Mouse (Mus musculus) brain, adult 2 months (tissue): ENCODE results near the gene AC140267.1.

Source experiments
- DNase-seq: peaks from one replicate; pipeline ENCODE4 v3.0.0; 2011; ENCODE audit warnings: low read depth, low spot score

AC140267.1 gene

DNA sequence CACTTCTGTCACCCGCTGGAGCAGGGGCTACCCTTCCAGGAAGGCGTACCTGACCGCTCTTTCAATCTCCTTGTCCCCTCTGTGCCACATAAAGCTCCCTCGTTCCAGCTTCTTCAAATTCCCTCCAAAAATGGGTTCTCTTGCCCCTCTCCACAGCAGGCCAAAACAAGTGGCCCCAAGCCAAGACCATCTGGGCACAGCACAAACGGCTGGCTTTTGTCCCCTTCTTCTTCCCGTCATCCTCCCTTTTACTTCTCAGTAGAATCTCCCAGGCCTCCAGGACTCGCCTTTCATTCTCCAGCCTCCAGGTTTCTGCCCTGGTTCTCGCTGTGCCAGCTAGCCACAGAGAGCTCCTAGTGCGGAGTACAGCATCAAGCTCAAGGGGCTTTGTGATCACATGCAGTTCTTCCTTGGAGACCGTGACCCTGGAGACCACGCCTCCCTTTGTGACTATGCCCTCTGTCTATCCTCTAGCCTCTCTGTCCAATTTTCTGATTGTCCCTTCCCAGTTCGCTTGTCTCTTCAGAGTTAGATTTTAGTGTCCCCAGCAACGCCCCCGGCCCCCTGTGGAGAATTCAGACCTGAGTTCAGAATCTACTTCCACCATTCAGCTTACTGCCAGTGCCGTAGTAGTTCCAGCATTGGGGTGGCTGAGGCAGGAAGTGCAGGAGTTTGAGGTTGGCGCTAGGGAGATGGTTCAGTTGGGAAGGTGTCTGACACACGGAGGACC lies 7.4 kb upstream of the AC140267.1 start:
- no peak for DNase-seq

DNA sequence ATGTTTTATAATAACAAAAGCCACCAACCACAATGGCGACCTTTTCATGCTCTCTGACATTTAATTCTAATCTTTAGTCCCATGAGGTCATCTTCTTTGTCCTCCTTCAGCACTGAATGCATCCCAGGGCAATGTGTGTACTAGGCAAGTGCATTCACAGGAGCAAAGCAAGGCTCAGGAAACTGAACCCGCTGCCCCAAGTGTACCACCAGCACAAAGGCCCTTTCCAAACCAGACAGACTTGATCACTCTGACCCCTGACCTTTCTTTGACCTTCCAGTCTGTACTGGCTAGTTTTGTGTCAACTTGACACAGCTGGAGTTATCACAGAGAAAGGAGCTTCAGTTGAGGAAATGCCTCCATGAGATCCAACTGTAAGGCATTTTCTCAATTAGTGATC lies 3.3 kb upstream of the AC140267.1 start:
- no peak for DNase-seq

DNA sequence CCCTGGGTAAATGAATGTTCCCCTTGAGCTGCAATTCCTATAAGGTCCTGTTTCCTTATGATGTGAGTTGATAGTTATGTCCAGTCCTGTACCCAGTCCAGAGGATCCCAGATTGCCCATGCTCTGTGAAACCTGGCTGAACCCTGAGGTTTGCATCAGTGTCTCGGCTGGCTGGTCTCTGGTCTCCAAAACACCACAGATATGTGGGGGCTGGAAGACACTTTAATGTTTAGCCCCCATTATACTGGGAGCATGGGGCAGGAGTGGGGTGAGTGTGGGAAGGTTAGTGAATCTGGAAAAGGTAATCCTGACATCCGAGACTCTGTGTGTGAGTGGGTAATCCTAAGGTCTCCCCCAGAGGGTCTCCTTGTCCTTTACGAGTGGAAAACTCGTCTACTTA lies 2.6 kb upstream of the AC140267.1 start:
- no peak for DNase-seq

DNA sequence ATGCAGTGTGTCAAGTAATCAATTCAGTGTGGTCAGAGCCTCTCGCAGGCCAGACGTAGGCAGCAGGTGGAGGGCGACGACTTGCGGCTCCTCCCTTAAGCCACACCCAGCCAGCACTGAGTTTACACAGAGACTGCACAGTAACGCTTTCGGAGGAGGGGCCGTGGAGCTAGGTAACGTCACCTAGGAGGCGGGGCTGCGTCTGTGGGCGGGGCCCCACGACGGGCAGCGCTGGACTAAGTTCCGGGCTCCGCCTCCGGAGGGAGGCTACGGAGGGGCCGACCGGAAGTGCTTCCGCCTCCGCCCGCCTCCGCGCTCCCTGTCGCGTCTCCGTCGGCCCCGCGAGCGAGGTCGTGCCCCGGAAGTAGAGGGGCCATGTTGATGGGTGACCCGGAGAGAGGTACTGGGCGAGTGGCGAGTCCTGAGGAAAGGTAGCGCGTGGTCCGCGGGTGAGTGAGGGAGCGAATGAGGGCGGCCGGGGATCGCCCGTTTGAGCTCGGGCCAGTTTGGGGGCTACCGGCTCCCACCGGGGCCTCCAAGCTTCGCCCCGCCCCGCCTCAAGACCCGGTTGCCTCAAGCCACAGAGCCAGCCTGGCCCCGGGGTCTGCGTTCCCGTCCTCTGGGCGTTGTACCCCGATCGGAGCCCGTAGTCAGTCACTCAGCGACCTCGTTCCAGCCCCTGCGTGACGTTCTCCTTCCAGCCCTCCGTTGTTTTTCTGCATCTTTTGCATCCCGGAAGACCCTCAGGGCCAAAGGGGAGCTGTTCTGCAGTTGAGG lies 1.7 kb upstream of the AC140267.1 start, which contains the start of gene Mief1:
Gene Mief1 (plus strand): TSS at position 286 of the 777 bp plus-strand sequence.
- DNase-seq = peak; percentile 99

DNA sequence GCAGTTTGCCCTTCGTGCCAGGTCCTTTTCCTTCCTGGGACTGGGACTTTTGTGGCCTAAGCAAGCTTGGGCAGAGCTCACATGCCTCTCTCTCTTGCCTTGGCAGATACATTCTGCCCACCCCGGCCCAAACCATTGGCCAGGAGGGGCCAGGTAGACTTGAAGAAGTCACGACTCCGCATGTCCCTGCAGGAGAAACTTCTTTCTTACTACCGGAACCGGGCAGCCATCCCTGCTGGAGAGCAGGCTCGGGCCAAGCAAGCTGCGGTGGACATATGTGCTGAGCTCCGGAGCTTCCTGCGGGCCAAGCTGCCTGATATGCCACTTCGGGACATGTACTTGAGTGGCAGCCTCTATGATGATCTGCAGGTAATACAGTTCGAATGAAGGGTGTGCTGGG lies 12.5 kb downstream of the AC140267.1 start:
- peak; percentile 53 for DNase-seq

DNA sequence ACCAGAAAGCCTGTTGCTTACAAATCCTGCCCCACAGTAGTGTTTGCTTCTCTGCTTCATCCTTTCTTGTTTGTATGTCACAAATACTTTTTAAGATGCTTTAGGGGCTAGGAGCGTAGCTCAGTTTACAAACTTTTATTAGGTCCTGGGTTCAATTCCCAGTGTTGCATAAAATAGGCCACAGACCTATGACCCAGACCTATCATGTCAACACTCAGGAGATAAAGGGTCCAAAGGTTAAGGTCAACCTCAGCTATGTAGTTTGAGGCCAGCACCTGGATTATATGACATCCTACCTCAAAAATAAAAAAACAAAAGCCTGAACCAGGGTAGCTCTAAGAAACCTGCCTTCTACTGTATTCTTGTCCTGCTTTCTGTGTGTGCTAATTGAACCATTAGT lies 13.0 kb downstream of the AC140267.1 start:
- no peak for DNase-seq

DNA sequence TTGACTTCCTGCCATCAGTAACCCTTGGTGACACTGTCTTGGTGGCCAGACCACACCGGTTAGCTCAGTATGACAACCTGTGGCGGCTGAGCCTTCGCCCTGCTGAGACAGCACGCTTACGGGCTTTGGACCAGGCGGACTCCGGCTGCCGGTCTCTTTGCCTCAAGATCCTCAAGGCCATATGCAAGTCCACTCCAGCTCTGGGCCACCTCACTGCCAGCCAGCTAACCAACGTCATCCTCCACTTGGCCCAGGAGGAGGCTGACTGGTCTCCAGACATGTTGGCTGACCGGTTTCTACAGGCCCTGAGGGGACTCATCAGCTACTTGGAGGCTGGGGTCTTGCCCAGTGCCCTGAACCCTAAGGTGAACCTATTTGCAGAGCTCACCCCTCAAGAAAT lies 14.0 kb downstream of the AC140267.1 start:
- no peak for DNase-seq

DNA sequence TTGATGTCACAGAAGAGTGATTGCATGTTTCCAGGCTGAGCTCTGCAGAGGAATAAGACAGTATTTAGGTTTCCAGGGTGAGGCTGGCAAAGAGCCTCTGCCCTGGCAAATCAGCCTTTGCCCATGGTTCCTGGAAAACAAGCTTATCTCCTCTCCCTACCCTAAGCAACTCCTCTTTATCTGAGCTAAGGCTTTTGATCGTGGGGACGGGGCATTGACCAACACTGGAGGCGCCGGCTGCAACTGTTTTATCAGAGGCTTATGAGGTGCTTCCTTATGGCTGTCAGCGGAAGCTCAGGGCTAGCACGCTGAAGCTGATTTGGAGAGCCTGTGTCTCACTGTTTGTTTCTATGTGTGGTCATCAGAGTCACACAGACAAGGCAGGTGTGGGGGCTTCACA lies 15.0 kb downstream of the AC140267.1 start:
- no peak for DNase-seq

DNA sequence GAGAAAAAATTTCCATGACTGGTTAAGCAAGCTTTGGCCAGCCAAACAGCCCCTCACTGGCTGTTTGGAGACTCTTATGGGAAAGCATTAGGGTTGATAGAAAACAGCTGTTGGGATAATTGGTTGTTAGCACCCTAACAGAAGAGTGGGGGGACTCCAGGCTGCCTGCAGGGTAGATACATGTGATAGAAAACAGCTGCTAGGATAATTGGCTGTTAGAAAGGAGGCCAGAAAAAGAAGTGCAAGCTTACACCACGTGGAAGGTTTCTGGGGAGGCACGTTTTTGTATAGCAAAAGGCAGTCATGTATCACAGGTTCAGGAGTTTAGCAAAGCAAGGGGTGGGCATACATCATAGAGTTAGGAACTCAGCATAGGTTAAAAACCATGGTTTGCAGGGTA lies 17.9 kb downstream of the AC140267.1 start:
- no peak for DNase-seq

DNA sequence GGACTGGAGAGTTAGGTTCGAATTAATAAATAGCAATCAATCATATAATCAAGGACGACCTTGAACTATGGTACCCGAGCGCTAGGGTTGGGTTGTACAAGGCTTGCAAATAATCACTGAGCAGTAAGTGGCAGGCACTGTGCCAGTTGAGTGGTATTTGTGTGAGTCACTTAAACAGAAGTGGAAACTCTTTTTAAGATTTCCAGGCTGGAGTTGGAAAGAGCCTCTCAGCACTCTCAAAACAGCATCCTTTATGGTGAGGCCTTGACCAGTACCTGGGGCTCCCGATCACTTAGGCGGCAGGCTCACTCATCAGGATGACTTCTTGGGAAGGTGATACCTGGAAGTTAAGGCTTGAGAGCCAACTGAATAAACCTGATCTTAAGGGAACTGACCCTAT lies 18.6 kb downstream of the AC140267.1 start:
- peak; percentile 64 for DNase-seq

DNA sequence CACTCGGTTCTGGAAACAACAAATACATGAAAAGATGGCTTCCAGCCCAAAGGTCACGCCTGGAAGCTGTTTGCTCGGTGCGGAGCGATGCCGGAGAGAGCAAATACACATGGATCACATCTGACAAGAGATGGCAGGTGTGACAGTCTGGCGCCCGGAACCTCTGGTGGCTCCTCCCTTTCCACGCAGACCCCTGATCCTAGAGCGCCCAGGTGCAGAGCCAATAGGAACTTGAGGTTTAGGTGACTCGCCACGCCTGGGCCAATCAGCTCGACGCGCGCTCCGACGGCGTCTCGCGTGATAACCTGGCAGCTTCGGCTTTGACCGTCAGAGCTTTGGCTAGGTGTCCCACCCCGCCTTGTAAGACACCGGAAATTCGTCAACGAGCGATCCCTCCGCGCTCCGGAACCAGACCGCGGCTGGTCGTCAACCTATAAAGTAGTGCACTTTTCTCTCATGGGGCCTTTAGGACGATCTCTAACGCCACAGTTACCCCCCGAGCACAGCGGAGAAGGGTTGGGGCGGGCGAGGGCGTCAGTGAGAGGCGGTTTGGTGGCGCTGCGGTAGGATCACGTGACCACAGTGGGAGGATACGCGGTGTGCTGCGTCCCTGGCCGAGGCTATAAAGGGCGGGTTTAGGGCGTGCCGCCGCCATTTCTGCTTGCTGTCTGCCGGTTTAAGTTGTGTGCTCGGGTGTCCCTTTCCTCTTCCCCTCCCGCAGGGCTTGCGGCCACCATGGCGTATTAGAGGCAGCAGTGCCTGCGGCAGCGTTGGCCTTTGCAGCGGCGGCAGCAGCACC lies 19.4 kb downstream of the AC140267.1 start, which contains the start of gene Atf4:
Gene Atf4 (plus strand): TSS at position 338 of the 799 bp plus-strand sequence.
- DNase-seq = peak; percentile 100

DNA sequence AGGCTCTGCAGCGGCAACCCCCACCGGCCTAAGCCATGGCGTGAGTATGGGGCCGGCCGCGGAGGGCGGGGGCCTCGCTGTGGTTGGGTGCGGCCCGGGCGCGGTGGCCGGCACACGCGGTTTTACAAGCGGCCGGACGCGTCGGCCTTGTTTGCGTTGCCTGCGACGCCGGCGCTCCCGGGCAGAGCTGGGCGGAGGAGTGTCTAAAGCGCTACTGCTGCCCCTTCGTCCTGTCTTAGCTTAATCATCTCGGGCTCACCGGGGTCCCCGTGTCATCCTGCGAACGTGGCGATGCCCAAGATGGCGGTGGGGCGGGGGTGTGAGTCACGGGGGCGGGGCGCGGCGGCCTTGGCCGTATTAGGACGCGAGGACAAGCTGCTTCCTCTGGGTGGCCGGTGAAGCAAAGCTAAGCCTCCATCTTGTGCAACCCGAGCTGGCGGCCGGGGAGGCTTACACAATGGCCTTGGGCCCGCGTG lies 20.0 kb downstream of the AC140267.1 start:
- DNase-seq = peak; percentile 90

DNA sequence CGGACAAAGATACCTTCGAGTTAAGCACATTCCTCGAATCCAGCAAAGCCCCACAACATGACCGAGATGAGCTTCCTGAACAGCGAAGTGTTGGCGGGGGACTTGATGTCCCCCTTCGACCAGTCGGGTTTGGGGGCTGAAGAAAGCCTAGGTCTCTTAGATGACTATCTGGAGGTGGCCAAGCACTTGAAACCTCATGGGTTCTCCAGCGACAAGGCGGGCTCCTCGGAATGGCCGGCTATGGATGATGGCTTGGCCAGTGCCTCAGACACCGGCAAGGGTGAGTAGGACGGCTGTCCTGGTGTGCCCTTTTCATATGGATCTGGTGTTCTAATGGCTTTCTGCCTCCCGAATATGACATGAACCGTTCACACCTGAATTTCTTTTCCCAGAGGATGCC lies 20.6 kb downstream of the AC140267.1 start:
- DNase-seq = no peak

DNA sequence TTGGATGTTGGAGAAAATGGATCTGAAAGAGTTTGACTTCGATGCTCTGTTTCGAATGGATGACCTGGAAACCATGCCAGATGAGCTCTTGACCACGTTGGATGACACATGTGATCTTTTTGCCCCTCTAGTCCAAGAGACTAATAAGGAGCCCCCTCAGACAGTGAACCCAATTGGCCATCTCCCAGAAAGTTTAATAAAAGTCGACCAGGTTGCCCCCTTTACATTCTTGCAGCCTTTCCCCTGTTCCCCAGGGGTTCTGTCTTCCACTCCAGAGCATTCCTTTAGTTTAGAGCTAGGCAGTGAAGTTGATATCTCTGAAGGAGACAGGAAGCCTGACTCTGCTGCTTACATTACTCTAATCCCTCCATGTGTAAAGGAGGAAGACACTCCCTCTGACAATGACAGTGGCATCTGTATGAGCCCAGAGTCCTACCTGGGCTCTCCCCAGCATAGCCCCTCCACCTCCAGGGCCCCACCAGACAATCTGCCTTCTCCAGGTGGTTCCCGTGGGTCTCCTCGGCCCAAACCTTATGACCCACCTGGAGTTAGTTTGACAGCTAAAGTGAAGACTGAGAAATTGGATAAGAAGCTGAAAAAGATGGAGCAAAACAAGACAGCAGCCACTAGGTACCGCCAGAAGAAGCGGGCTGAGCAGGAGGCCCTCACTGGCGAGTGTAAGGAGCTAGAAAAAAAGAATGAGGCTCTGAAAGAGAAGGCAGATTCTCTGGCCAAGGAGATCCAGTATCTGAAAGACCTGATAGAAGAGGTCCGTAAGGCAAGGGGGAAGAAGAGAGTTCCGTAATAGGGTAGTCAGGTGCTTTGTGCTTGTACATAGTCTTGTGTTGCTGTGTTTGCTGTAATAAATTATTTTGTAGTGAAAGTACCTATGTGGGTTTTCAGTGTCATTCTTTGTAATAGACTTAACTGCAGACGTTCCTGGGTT lies 21.3 kb downstream of the AC140267.1 start:
- DNase-seq = no peak

DNA sequence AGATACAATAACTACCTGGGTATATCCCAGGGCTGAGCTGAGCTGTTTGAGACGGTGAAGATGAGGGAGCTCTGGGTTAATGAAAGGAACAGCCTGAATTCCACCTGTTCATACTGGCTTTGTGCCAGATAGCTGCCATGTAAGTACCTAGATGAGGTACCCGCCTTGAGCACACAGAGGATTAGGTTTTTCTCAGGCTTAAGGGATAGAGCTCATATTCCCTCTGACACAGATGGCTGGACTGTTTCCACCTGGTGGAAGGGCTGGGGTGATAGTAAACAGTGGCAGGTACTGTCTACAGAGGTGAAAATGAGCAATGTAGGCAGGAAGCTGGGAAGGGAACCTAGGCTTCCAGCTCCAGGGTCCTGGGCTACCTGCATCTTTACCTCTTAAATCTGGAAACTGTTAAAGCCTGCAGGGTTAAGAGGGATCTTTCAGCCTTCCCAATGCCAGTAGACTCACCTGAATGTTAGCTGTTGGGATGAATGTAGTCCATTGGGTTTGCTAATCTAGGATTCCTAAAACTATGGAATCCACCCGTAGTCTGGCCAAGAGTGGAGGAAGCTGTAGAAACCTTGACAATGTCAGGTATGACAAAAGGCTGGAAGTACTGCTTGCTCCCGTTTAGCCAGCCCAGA lies 22.1 kb downstream of the AC140267.1 start:
- DNase-seq = peak; percentile 80

DNA sequence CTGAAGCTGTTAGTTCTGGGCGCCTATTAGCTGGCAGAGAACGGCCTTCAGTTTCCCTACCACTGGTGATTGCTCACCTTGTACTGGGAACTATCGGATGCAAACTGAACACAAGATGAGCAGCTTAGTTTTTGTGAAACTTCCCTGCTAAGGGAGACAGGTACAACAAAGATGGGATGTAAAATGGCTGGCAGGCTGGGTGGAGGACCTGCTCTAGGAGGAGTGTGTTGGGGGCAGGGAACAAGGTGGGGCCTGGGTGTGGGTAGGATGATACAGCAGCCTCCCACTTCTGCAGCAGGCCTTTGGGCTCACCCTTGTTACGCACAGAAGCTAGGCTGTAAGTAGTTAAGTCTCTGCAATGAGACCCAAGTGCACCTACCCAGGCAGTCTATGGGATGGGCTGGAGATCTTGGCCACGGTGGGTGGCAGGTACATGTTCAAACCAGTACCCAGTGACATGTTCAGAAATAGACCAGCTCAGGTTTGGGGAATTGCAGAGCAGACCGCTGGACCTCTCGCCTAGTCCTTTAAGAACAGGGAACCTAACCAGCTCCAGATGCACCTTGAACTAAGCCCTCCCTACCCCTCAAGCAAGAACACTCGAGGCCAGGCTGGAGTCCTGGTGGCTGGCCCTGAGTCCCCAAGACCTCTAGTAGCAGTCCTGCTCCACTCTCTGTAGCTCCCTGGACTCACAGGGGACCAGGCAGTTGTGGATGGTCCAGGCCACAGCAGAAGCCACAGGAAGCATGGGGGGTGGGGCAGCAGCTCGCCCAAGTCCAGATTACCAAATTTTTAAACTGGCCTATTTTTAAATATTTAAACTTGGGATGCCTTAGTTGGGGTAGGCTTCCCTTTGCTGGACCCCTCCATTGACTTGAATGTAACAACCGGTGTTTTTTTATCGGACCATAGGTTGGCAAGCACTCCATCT lies 22.9 kb downstream of the AC140267.1 start:
- no peak for DNase-seq

DNA sequence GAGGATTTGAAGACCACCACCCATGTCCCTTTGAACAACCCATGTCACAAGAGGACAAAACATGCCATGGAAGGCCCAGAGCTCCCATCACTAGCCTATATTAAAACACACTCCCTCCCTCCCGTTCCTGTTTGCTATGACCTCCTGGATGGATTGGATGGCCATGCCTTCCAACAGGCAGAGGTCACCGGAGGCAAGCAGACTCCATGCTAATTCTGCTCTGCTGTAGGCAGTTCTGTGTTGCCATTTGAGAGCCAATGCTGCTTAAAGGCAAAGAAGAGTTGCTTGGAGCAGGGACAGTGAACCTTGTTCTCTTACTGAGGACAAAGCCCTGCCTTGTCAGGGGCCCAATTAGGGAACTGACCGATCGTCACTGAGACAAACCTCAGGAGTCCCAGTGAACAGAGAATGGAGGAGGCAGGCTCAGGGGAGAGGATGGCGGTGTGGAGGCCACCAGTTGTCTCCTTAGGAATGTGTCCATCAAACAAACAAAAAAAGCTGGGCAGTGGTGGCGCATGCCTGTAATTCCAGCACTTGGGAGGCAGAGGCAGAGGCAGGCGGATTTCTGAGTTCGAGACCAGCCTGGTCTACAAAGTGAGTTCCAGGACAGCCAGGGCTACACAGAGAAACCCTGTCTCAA lies 23.9 kb downstream of the AC140267.1 start:
- no peak for DNase-seq

DNA sequence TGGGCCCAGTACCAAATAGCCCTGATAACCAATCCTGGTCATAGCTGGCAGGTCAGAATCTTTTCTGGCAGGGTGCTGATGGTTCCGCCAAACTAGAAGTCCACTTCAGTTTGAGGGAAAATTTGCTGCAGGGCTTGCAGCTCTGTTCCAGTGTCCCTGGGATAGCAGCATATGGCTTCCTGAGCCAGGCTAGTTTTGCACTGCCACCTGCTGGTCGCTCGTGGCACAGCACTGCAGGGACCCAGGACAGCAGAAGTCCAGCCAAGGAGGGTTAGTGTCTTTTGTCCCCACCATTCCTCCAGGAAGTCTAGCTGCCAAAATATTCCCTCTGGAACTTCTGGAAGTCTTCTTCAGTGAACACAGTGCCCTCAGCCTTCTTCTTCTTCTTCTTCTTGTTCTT lies 25.0 kb downstream of the AC140267.1 start:
- peak; percentile 93 for DNase-seq

DNA sequence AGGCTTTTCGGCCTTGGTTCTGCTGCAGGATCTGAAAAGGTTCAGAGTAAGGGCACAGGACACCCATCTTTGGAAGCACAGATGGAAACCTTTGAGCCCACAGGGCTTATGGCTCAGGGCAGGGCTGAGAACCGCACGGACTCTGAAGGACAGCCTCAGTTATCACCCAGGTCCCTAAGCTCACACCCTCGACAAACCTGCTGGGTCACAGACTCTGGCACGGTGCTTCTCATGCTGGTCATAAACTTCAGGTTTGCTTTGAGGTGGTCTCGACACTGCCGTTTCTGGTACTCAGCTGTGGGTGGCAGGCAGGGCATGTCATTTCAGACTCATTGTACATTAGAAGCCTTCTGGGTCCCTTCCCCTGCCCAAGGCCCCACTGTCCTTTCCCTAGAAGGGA lies 25.5 kb downstream of the AC140267.1 start:
- no peak for DNase-seq
